Mouse (Mus musculus) erythroblast, embryonic 14.5 days (primary cell): ENCODE measurements around the gene Bex1.

ENCODE experiments used
- GATA1 ChIP-seq: IDR thresholded peaks from 2 replicates; pipeline ENCODE4 v1.6.1; 2012; ENCODE audit warnings: low read length, inconsistent platforms, mixed read lengths
- TAL1 ChIP-seq: IDR thresholded peaks from 3 replicates; pipeline ENCODE4 v1.6.1; 2012; ENCODE audit warnings: low read length, inconsistent platforms, mixed read lengths

DNA sequence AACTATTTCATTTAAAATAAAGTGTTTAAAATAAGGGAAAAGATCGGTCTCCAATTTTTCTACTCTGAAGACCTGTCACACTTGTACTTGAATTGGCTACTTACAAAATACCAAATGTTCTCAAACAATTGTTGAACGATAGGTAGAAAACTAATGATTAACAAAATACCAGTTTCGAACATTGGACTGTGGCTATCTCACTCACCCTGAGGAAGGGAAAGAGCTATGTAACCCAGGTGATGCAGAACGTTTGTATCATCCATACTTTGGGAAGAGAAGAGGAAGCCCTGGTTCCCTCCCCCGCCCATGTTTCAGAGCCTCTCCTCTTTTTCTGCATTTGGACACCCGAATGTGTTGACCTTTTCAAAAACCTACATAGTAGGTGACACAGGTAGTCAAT, 10.9 kb downstream of the Bex1 start:
- TF ChIP-seq GATA1 (no peak), TAL1 (no peak)
